Mouse (Mus musculus) erythroblast, embryonic 14.5 days (primary cell): Measurements from ENCODE around the gene Dnah7c. TPM values are rescaled to one million over a fixed set of nuclear protein-coding genes. Genes with fewer than 3 reads are reported as not detected.
A peak's percentile ranks its signal among the peaks of the same experiment; 100 is the strongest.

Source experiments
- H3K27me3 ChIP-seq: 2 replicates; pipeline ENCODE4 v1.6.1; 2012; ENCODE audit warnings: inconsistent platforms; ENCODE audit not compliant: control insufficient read depth
- H3K36me3 ChIP-seq: 2 replicates; pipeline ENCODE4 v1.6.1; 2012; ENCODE audit warnings: mild to moderate bottlenecking, inconsistent platforms; ENCODE audit not compliant: control insufficient read depth
- H3K4me1 ChIP-seq: 2 replicates; pipeline ENCODE4 v1.6.1; 2012; ENCODE audit warnings: inconsistent platforms; ENCODE audit not compliant: control insufficient read depth
- H3K4me3 ChIP-seq: replicated peaks from 2 replicates; pipeline ENCODE3; 2012; ENCODE audit warnings: moderate library complexity, mild to moderate bottlenecking, inconsistent platforms
- H3K9me3 ChIP-seq: 2 replicates; pipeline ENCODE4 v1.6.1; 2012; ENCODE audit warnings: low read length, inconsistent platforms, mixed read lengths; ENCODE audit not compliant: control insufficient read depth
- GATA1 ChIP-seq: IDR thresholded peaks from 2 replicates; pipeline ENCODE4 v1.6.1; 2012; ENCODE audit warnings: low read length, inconsistent platforms, mixed read lengths
- TAL1 ChIP-seq: IDR thresholded peaks from 3 replicates; pipeline ENCODE4 v1.6.1; 2012; ENCODE audit warnings: low read length, inconsistent platforms, mixed read lengths
- polyA plus RNA-seq: library from polyadenylated mRNA; stranded (reverse); fragments of >175 nt; gene quantifications from 2 replicates; pipeline ENCODE4 v1.2.3, GENCODE M21; 2012

Dnah7c gene
- polyA plus RNA-seq, 1 experiment = 0.01 TPM

DNA sequence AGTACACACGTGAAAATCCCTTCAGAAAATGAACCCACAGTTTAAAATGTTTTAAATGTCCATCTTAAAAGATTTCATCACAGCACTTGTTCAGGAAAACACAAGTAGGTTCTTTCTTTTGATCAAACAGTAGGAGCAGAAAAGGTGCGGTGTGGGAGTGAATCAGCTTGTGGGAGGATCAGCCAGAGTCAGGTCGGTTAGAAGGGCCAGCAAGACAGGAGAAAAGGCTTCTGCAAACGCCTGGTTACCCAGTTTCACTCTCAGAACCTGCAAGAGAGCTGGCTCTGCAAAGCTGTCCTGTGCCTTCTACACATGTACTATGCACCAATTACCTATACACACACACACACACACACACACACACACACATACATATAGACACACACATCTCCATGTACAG is 418.0 kb downstream of the Dnah7c start:
- no peaks in the 10 kb centered on the region for H3K4me1 ChIP-seq
- no peak for TF ChIP-seq TAL1
- TF ChIP-seq GATA1 = no peak
- H3K27me3 ChIP-seq = no peaks in the 10 kb centered on the region

DNA sequence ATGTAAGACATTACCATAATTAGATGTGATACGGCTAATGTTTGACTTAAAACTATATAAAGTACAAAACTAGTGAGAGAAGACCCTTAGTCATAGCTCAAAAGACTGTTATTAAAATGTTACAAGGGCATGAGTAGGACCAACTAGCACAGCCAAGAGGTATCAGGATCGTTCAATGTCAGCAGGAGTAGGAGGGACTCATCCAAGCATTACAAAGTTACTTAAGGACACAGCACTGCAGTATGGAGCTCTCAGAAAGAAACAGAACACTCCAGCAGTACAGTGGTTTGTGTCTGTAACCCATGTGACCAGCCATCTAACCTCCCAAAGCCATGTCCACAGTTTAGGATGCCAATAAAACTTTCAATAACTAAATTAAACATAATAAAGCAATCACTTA is 418.9 kb downstream of the Dnah7c start:
- TF ChIP-seq GATA1 (no peak), TAL1 (no peak)
- Histone ChIP-seq H3K4me1 (no peaks in the 10 kb centered on the region), H3K4me3 (no peak overlapping the region), H3K36me3 (no peaks in the 10 kb centered on the region), H3K9me3 (no peaks in the 10 kb centered on the region), H3K27me3 (no peaks in the 10 kb centered on the region)

More for the DNA sequence above, 418.0 kb downstream of the Dnah7c start:
- Histone ChIP-seq H3K9me3 (no peaks in the 10 kb centered on the region), H3K36me3 (no peaks in the 10 kb centered on the region), H3K4me3 (no peak overlapping the region)

DNA sequence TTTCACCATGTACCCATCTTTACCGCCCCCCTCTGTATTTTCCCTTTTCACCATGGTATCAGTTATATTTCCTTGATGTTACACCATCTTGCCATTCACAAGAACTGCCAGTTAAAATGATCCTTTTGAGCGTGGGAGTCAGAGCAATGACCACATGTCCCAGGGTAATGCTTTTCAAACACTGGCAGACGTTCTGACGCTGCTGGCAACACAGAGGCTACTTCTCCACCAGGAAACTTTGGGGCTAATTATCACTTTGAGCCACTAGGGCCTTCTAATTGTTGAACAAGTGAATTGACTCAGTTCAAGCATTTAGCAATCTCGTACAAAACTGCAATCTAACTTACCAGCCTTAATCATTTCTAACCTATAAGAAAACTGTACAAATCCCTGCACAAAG is 419.8 kb downstream of the Dnah7c start:
- H3K4me3 ChIP-seq = no peak overlapping the region

DNA sequence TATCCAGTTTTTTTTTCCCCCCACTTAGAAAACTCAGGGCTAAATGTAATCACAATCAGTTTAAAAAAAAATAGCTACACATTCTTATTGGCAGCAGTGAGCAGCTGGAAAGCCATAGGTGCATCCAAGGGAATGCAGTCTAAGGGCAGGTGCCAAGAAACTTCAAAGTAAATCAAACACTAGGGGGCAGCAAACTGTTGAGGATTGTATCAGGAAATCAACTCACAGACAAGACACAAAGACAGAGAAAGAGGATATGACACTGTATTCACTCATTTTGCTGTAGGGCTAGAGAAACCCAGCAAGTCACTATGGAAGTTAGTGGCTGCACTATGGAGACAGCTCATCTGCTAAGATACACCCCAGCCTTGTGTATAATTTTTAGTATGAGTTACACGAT is 424.4 kb downstream of the Dnah7c start:
- H3K27me3 ChIP-seq = no peaks in the 10 kb centered on the region
- H3K36me3 ChIP-seq = no peaks in the 10 kb centered on the region
- peaks cover 19% of the 10 kb centered on the region for H3K4me1 ChIP-seq
- no peak overlapping the region for H3K4me3 ChIP-seq
- TF ChIP-seq GATA1 (no peak), TAL1 (no peak)
- no peaks in the 10 kb centered on the region for H3K9me3 ChIP-seq

More for the DNA sequence above, 419.8 kb downstream of the Dnah7c start:
- Histone ChIP-seq H3K36me3 (no peaks in the 10 kb centered on the region), H3K4me1 (no peaks in the 10 kb centered on the region), H3K27me3 (no peaks in the 10 kb centered on the region), H3K9me3 (no peaks in the 10 kb centered on the region)
- TF ChIP-seq GATA1 = no peak
- TF ChIP-seq TAL1 = no peak

DNA sequence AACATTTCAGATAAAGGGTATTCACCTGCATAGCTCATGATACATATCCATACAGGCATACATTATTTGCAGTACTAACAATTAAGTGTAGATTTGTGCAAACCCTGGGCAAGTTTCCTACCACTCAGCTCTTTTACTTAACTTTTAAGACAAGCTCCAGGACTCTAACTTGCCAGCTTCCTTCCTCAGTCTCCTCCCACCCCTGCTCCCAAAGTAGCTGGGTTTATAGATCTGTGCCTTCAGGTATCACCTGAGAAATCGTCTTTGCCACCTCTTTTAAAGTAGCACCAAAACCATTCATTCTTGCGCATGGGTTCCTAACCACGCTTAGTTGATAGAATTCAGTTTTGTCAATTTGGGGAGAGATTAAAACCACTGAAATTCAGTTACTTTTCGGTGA is 426.2 kb downstream of the Dnah7c start:
- peaks cover 20% of the 10 kb centered on the region for H3K4me1 ChIP-seq
- no peak overlapping the region for H3K4me3 ChIP-seq

DNA sequence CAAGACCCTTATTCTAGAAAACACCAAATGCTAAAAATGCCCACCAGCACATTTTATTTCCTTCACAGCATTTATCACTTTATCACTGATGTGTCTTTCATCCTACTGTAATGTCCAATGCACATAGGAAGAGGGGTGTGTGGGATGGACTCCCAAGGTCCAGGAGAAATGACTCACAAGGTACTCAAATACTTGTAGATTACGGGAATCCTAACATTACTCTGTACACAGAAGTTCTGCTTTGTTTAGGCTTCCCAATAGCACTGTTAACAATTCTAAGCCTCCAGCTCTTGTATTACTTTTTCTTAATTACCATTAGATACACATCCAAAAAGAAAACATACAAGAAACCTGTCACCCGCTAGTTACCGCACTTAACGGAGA is 426.8 kb downstream of the Dnah7c start:
- TF ChIP-seq GATA1 (no peak), TAL1 (no peak)
- peak overlapping the region; percentile 90 for H3K4me3 ChIP-seq

More for the DNA sequence above, 426.2 kb downstream of the Dnah7c start:
- Histone ChIP-seq H3K36me3 (no peaks in the 10 kb centered on the region), H3K27me3 (no peaks in the 10 kb centered on the region), H3K9me3 (no peaks in the 10 kb centered on the region)
- TF ChIP-seq GATA1 (no peak), TAL1 (no peak)

DNA sequence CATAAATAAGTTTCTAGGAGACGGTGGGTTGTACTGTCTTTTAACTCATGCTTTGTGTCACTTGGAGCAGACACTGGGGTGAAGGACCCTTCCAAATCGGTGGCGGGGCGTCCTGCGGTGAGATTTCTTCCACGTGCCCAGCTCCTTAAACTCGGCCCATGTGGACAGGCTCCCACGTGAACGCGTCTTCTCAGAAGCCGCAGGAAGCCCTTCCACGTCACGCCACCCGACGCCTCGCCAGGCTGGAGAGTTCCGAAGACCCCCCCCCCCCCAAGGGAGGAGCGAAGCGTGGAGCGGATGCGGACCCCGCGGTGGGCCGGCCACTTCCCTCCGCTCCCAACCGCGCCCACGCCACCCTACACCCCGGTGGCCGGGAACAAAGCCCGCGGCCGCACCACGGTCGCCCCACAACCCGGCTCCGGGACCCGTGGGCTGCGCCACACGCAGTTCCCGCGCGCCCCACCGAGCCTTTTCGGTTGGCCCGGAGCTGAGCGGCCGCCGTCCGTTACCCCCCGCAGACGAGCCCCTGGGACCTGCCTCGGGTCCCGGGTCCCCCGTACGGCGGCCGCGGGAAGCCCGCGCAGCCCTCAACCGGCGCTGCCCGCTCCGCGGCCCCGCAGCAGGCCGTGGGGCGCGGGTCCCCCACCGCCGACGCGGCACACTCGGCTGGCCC is 427.3 kb downstream of the Dnah7c start:
- H3K4me3 ChIP-seq = peak overlapping the region; percentile 90
- no peaks in the 10 kb centered on the region for H3K27me3 ChIP-seq
- peaks cover 20% of the 10 kb centered on the region for H3K4me1 ChIP-seq
- H3K36me3 ChIP-seq = no peaks in the 10 kb centered on the region
- TF ChIP-seq GATA1 (no peak), TAL1 (no peak)
- H3K9me3 ChIP-seq = no peaks in the 10 kb centered on the region

More for the DNA sequence above, 426.8 kb downstream of the Dnah7c start:
- no peaks in the 10 kb centered on the region for H3K9me3 ChIP-seq
- no peaks in the 10 kb centered on the region for H3K36me3 ChIP-seq
- H3K4me1 ChIP-seq = peaks cover 20% of the 10 kb centered on the region
- H3K27me3 ChIP-seq = no peaks in the 10 kb centered on the region

DNA sequence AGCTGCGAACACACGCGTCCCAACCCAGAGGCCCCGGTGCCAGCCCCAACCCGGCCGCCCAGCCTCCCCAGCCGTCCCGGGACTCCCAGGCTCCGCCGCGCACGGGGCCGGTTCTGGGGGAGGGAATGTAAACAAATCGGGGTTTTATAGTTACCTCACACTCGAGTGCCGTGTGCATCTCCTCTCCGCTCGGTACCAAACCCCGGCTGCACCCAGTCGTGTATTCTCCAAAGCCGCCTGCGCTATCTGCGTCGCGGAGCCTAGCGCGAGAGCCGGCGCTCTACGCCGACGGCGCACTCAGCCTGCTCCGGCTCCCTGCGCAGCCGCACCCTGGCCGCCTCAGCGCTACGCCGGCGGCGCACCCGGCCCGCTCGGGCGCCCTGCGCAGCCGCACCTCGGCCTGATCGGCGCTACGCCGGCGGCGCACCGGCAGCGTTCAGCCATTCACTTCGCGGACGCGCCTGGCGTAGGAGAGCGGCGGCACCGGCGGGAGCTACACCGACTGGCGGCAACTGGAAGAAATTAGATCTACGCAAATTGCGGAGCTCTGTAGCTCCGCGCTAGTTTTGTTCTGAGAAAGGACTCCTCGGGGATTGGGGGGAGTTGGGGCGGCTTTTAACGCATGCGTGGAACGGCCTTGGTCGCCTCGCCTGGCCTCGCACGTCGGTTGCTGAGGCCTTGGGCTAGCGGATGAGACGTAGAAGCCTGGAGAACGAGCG is 428.1 kb downstream of the Dnah7c start:
- TF ChIP-seq GATA1 = no peak
- no peak for TF ChIP-seq TAL1
- peak overlapping the region; percentile 90 for H3K4me3 ChIP-seq
- no peaks in the 10 kb centered on the region for H3K27me3 ChIP-seq
- peaks cover 20% of the 10 kb centered on the region for H3K4me1 ChIP-seq
- no peaks in the 10 kb centered on the region for H3K36me3 ChIP-seq
- H3K9me3 ChIP-seq = no peaks in the 10 kb centered on the region

DNA sequence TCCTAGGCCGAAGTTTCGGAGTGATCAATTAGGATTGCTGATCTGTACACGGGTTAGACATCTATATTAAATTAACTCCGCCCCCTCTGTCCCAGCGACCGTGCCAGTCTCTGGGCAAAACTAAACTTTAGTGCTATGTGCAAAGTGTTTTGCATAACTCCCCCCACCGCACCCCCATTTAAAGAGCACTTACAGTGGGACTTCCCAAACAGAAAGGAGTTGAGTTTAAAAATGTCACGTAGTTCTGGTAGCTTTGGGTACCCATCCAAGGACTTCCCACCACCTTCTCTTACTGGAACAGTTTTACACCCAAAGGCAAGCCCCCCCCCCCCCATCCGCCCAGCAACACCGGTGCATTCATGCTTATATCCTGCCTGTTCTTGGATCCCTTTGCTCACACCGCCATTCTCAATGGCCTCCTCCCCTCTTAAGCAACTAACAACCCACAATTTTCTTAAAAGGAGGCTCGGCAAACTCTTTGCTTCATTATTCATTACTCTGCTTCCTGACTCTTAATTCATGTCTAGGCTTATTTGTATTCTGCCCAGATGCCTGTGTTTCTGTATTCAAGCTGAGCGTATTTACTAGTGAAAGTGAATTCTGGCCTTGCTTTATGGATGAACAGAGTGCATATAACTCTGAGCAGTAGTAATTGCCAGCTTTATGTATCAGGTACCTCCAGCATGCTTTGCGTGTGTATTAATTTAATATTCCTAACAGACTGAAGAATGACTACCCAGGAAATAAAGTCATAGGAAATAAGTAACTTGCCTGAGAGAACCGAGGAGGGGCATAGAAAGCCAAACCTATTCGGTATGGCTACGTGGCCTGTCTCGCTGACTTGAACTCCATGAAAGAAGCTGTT is 428.9 kb downstream of the Dnah7c start:
- Histone ChIP-seq H3K36me3 (no peaks in the 10 kb centered on the region), H3K9me3 (no peaks in the 10 kb centered on the region), H3K27me3 (no peaks in the 10 kb centered on the region), H3K4me1 (peaks cover 20% of the 10 kb centered on the region), H3K4me3 (peak overlapping the region; percentile 90)
- TF ChIP-seq GATA1 (no peak), TAL1 (no peak)
